Mouse (Mus musculus) liver, embryonic 14.5 days (tissue): ENCODE results near the gene 2810408A11Rik. TPM values are rescaled to one million over a fixed set of nuclear protein-coding genes. Genes with fewer than 3 reads are reported as not detected.

ENCODE experiments used
- ATAC-seq: fragments of 200-750 bp; cut with Nextera tagmentation; 2 replicates; pipeline ENCODE4 v1.8.0; 2017; ENCODE audit warnings: moderate number of reproducible peaks, mild to moderate bottlenecking, moderate library complexity; ENCODE audit not compliant: insufficient read depth
- DNase-seq, 3 experiments: peaks; one replicate each; pipeline ENCODE4 v3.0.0-alpha.2; 2012 to 2013; ENCODE audit warnings: low read depth in 3 of 3, low spot score in 3 of 3
- H3K27ac ChIP-seq: fragments of 300-500 bp; sonication (generic); 2 replicates; pipeline ENCODE4 v1.5.1; 2014; ENCODE audit warnings: moderate library complexity, mild to moderate bottlenecking, control low read depth, inconsistent platforms
- H3K27me3 ChIP-seq: fragments of 300-500 bp; sonication (generic); 2 replicates; pipeline ENCODE4 v1.6.1; 2014; ENCODE audit warnings: mild to moderate bottlenecking, low read length, moderate library complexity; ENCODE audit not compliant: control insufficient read depth, insufficient read depth
- H3K36me3 ChIP-seq: fragments of 300-500 bp; sonication (generic); replicated peaks from 2 replicates; pipeline ENCODE4 v1.6.1; 2014; ENCODE audit warnings: low read depth; ENCODE audit not compliant: control insufficient read depth, insufficient read depth
- H3K4me1 ChIP-seq, 2 experiments: fragments of 200-500 bp in 1 of 2; fragments of 300-500 bp in 1 of 2; sonication (generic) in 1 of 2; replicated peaks; 2 replicates each; pipeline ENCODE4 v1.6.1; 2012 to 2014; ENCODE audit warnings: antibody characterized with exemption in 1 of 2, inconsistent platforms in 1 of 2, low read length in 1 of 2; ENCODE audit not compliant: control insufficient read depth in 2 of 2, insufficient read depth in 2 of 2
- H3K4me2 ChIP-seq: fragments of 300-500 bp; sonication (generic); 2 replicates; pipeline ENCODE4 v1.6.1; 2014; ENCODE audit warnings: low read depth, mild to moderate bottlenecking, control low read depth, moderate library complexity
- H3K4me3 ChIP-seq, 2 experiments: fragments of 200-500 bp in 1 of 2; fragments of 300-500 bp in 1 of 2; sonication (generic) in 1 of 2; 2 replicates each; pipeline ENCODE4 v1.5.1; 2012 to 2014; ENCODE audit warnings: low read depth in 2 of 2, low read length in 2 of 2, mild to moderate bottlenecking in 2 of 2, control low read depth in 1 of 2, inconsistent platforms in 1 of 2, moderate library complexity in 1 of 2; ENCODE audit not compliant: insufficient read depth in 1 of 2
- H3K9ac ChIP-seq: fragments of 300-500 bp; sonication (generic); replicated peaks from 2 replicates; pipeline ENCODE4 v1.6.1; 2014; ENCODE audit warnings: mild to moderate bottlenecking, control low read depth, moderate library complexity
- H3K9me3 ChIP-seq: fragments of 300-500 bp; sonication (generic); 2 replicates; pipeline ENCODE4 v1.6.1; 2016; ENCODE audit warnings: low read length, mixed read lengths; ENCODE audit not compliant: control insufficient read depth
- CTCF ChIP-seq: IDR thresholded peaks from 2 replicates; pipeline ENCODE4 v1.5.1; 2016; ENCODE audit warnings: antibody characterized with exemption, low read depth, control low read depth
- EP300 ChIP-seq: IDR thresholded peaks from 2 replicates; pipeline ENCODE4 v1.6.1; 2016; ENCODE audit warnings: antibody characterized with exemption, low read depth
- WGBS: fragments of 180-500 bp; shearing (Covaris S2); extraction: QIAGEN DNeasy Blood & Tissue Kit; methylation state at CpG from one replicate; pipeline ENCODE4 v1.1.7; 2014; ENCODE audit not compliant: insufficient replicate concordance; 5-methylcytosine and 5-hydroxymethylcytosine counted together
- polyA plus RNA-seq, 2 experiments: library from polyadenylated mRNA; depleted of rRNA in 1 of 2; stranded (reverse) in 1 of 2; unstranded in 1 of 2; fragments of >200 nt; fragmentation: Nextera tagmentation in 1 of 2; extraction: Ambion mirVana in 1 of 2; gene quantifications; 2 replicates each; pipeline versions ENCODE4 v1.2.1 to v1.2.3; 2012 to 2014

Gene 2810408A11Rik
- polyA plus RNA-seq, 2 experiments: 0.48 to 0.93 TPM

- peak overlapping the region; percentile 49 for H3K27ac ChIP-seq
- no peaks in the 10 kb centered on the region for H3K27me3 ChIP-seq
- no peak for DNase-seq
These were observed 12.1 kb upstream of the 2810408A11Rik start for GRCm38 (mm10) chr11:69912716-69913530.

GRCm38 (mm10) chr11:69911701-69912100, 10.9 kb upstream of the 2810408A11Rik start:
- Histone ChIP-seq H3K4me2 (no peak overlapping the region), H3K9me3 (no peaks in the 10 kb centered on the region), H3K4me1 (peaks cover 9 to 24% of the 10 kb centered on the region in 2 experiments), H3K4me3 (no peak overlapping the region), H3K27ac (no peak overlapping the region), H3K36me3 (peaks cover 72% of the 10 kb centered on the region), H3K27me3 (no peaks in the 10 kb centered on the region), H3K9ac (no peak overlapping the region)
- DNase-seq (no peak), ATAC-seq (no peak)
- no peak for TF ChIP-seq EP300
- TF ChIP-seq CTCF: no peak
- WGBS: 82% methylated on average over 6 of the region's 6 CpGs

More at GRCm38 (mm10) chr11:69912716-69913530, 12.1 kb upstream of the 2810408A11Rik start:
- Histone ChIP-seq H3K9ac (peak overlapping the region; percentile 64), H3K4me3 (peak overlapping the region; percentile 82 to 90), H3K36me3 (peaks cover 72% of the 10 kb centered on the region), H3K4me2 (peak overlapping the region; percentile 100), H3K4me1 (peaks cover 21 to 35% of the 10 kb centered on the region in 2 experiments), H3K9me3 (no peaks in the 10 kb centered on the region)
- ATAC-seq: no peak
- 75% methylated on average over 15 of the region's 15 CpGs for WGBS
- TF ChIP-seq CTCF (no peak), EP300 (no peak)

DNA sequence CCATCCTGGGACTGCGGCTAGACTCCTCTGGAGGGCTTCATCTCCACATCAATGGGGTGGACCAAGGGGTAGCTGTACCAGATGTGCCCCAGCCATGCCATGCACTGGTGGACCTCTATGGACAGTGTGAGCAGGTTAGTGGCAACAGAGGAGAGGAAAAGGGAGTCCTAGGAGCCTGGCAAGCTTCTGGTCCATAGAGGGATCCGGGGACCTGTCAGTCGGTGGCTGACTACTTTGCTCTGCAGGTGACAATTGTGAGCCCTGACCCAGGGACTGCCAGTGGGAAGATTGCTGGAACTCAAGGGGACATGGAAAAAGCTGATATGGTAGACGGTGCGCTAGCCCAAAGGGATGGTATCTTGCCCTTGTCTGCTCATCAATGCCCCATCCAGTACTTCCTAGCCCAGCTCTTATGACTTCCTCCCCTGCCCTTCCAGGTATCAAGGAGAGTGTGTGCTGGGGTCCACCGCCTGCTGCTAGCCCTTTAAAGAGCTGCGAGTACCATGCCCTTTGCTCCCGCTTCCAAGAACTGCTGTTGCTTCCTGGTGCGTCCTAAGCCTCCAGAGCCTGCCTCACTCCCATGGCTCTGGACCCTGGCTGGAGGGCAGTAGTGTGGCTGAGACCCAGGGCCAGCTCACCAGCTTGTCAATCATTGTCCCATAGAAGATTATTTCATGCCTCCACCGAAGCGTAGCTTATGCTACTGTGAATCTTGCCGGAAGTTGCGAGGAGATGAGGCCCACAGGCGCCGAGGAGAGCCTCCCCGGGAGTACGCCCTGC, 10.2 kb upstream of the 2810408A11Rik start:
- Histone ChIP-seq H3K4me1 (peaks cover 5 to 21% of the 10 kb centered on the region in 2 experiments), H3K4me3 (no peak overlapping the region), H3K36me3 (peaks cover 73% of the 10 kb centered on the region), H3K9ac (no peak overlapping the region), H3K9me3 (no peaks in the 10 kb centered on the region), H3K27ac (no peak overlapping the region), H3K4me2 (no peak overlapping the region), H3K27me3 (no peaks in the 10 kb centered on the region)
- no peak for DNase-seq
- TF ChIP-seq EP300: no peak
- TF ChIP-seq CTCF: no peak
- 85% methylated on average over 17 of the region's 17 CpGs for WGBS
- no peak for ATAC-seq

- H3K9ac ChIP-seq: no peak overlapping the region
- peaks cover 73% of the 10 kb centered on the region for H3K36me3 ChIP-seq
- no peak for TF ChIP-seq CTCF
- no peak for TF ChIP-seq EP300
- H3K4me2 ChIP-seq: no peak overlapping the region
- 81% methylated on average over 8 of the region's 8 CpGs for WGBS
- no peaks in the 10 kb centered on the region for H3K27me3 ChIP-seq
- H3K9me3 ChIP-seq: no peaks in the 10 kb centered on the region
- H3K27ac ChIP-seq: no peak overlapping the region
- no peak for ATAC-seq
- peaks cover 0 to 13% of the 10 kb centered on the region in 2 experiments; a peak in 2 of 4 replicates for H3K4me1 ChIP-seq
- DNase-seq: no peak
- H3K4me3 ChIP-seq: no peak overlapping the region
These were observed 9.4 kb upstream of the 2810408A11Rik start for GRCm38 (mm10) chr11:69910177-69910576.

GRCm38 (mm10) chr11:69909174-69909573, 8.4 kb upstream of the 2810408A11Rik start:
- no peak for TF ChIP-seq CTCF
- ATAC-seq (no peak), DNase-seq (no peak)
- H3K27ac ChIP-seq: no peak overlapping the region
- no peak overlapping the region for H3K4me3 ChIP-seq
- H3K36me3 ChIP-seq: peaks cover 79% of the 10 kb centered on the region
- no peak overlapping the region for H3K4me2 ChIP-seq
- WGBS: 86% methylated on average over 5 of the region's 5 CpGs
- H3K4me1 ChIP-seq: peaks cover 0 to 9% of the 10 kb centered on the region in 2 experiments; a peak in 1 of 4 replicates
- H3K9me3 ChIP-seq: no peaks in the 10 kb centered on the region
- H3K27me3 ChIP-seq: no peaks in the 10 kb centered on the region
- H3K9ac ChIP-seq: no peak overlapping the region
